Mouse (Mus musculus) cortical plate, adult 2 months (tissue): Measurements from ENCODE around the gene Gdf11.

ENCODE experiments used
- CTCF ChIP-seq: fragments of 200-500 bp; IDR thresholded peaks from 2 replicates; pipeline ENCODE4 v1.5.1; 2011; ENCODE audit warnings: mild to moderate bottlenecking, control low read depth, low read length; ENCODE audit not compliant: insufficient read depth; ENCODE audit errors: extremely low read depth
- POLR2A ChIP-seq: fragments of 200-500 bp; IDR thresholded peaks from 2 replicates; pipeline ENCODE4 v1.6.1; 2011; ENCODE audit warnings: mild to moderate bottlenecking, low read length, control low read depth; ENCODE audit not compliant: insufficient read depth; ENCODE audit errors: extremely low read depth

DNA sequence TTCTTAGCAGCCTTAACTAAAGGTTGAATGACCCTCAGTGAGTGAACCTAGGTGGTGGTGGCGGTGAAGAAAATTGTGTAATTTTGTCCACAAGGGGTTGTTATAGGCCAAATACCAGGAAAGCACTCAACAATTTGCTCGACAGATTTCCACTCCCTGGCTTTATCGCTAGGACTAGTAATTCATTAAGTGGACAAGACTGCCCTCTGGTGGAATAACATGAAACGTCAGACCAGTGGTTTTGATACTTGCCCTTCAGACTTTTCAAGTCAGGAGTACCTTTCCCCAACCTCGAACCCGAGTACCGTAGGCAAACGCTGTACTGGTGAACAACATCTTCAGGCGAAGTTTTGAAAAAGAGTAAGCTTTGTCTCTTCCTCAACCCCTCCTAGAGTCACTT is 3.9 kb upstream of the Gdf11 start:
- no peak for TF ChIP-seq POLR2A
- TF ChIP-seq CTCF = peak; percentile 62; the same call in 1 of the 2 replicates
